Mouse (Mus musculus) intestine, postnatal 0 days (tissue): ENCODE results near the gene Cyfip1. TPM values are rescaled to one million over a fixed set of nuclear protein-coding genes. Genes with fewer than 3 reads are reported as not detected.
A peak's percentile ranks its signal among the peaks of the same experiment; 100 is the strongest.

Source experiments
- ATAC-seq: fragments of 200-750 bp; cut with Nextera tagmentation; 2 replicates; pipeline ENCODE4 v1.8.0; 2017; ENCODE audit warnings: mild to moderate bottlenecking, moderate TSS enrichment, moderate library complexity
- H3K27ac ChIP-seq: fragments of 300-500 bp; sonication (generic); 2 replicates; pipeline ENCODE4 v1.5.1; 2014; ENCODE audit warnings: mild to moderate bottlenecking, low read depth, low read length, moderate library complexity
- H3K27me3 ChIP-seq: fragments of 300-500 bp; sonication (generic); replicated peaks from 2 replicates; pipeline ENCODE4 v1.6.1; 2014; ENCODE audit warnings: low read length, mixed read lengths; ENCODE audit not compliant: control insufficient read depth, insufficient read depth
- H3K36me3 ChIP-seq: fragments of 300-500 bp; sonication (generic); 2 replicates; pipeline ENCODE4 v1.6.1; 2014; ENCODE audit warnings: mild to moderate bottlenecking, moderate library complexity; ENCODE audit not compliant: control insufficient read depth, insufficient read depth
- H3K4me1 ChIP-seq: fragments of 300-500 bp; sonication (generic); replicated peaks from 2 replicates; pipeline ENCODE4 v1.6.1; 2014; ENCODE audit warnings: antibody characterized with exemption, low read length, mixed read lengths; ENCODE audit not compliant: control insufficient read depth, insufficient read depth
- H3K4me2 ChIP-seq: fragments of 300-500 bp; sonication (generic); replicated peaks from 2 replicates; pipeline ENCODE4 v1.6.1; 2014; ENCODE audit warnings: low read depth, mild to moderate bottlenecking, moderate library complexity
- H3K4me3 ChIP-seq: fragments of 300-500 bp; sonication (generic); 2 replicates; pipeline ENCODE4 v1.5.1; 2014; ENCODE audit warnings: low read depth, low read length
- H3K9ac ChIP-seq: fragments of 300-500 bp; sonication (generic); 2 replicates; pipeline ENCODE4 v1.6.1; 2014; ENCODE audit warnings: mild to moderate bottlenecking, low read depth, low read length
- H3K9me3 ChIP-seq: fragments of 300-500 bp; sonication (generic); 2 replicates; pipeline ENCODE4 v1.6.1; 2016; ENCODE audit warnings: mixed run types; ENCODE audit not compliant: control insufficient read depth
- CTCF ChIP-seq: sonication (generic); IDR thresholded peaks from 2 replicates; pipeline ENCODE4 v1.5.1; 2016; ENCODE audit warnings: low read depth, mild to moderate bottlenecking, control low read depth, antibody characterized with exemption, moderate library complexity
- WGBS: fragments of 180-500 bp; shearing (Covaris S2); extraction: QIAGEN DNeasy Blood & Tissue Kit; methylation state at CpG from one replicate; pipeline ENCODE4 v1.1.7; 2014; 5-methylcytosine and 5-hydroxymethylcytosine counted together
- polyA plus RNA-seq: library from polyadenylated mRNA; unstranded; fragments of >200 nt; fragmentation: Nextera tagmentation; extraction: Ambion mirVana; gene quantifications from 2 replicates; pipeline ENCODE4 v1.2.1, GENCODE M21; 2015

Cyfip1 gene
- polyA plus RNA-seq, 1 experiment from 2014 or later: 49.0 TPM

DNA sequence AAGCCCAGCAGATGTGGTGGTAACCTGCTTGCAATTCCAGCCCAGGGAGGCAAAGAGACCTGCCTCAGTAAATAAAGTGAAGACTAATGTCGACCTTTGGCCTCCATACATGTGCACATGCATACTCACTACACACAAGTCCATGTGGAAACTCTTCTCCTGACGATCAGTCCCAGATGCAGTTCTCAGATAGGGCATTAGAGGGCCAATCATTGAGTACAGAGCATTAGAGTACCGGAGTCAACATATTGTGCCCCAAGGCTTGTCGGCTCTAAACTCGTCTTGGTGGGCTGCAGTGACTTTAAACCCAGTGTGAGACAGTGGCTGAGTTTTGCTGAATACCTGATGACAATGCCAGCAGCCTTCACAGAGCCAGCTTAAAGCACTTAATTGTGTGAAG is 17.1 kb upstream of the Cyfip1 start:
- 81% methylated on average over 5 of the region's 5 CpGs for WGBS
- H3K4me2 ChIP-seq: no peak overlapping the region
- H3K4me3 ChIP-seq: no peak overlapping the region
- H3K27ac ChIP-seq: no peak overlapping the region
- TF ChIP-seq CTCF: peak; percentile 40
- ATAC-seq: no peak
- H3K36me3 ChIP-seq: peaks cover 50% of the 10 kb centered on the region
- H3K9ac ChIP-seq: no peak overlapping the region
- H3K27me3 ChIP-seq: no peaks in the 10 kb centered on the region
- no peaks in the 10 kb centered on the region for H3K9me3 ChIP-seq
- no peaks in the 10 kb centered on the region for H3K4me1 ChIP-seq

DNA sequence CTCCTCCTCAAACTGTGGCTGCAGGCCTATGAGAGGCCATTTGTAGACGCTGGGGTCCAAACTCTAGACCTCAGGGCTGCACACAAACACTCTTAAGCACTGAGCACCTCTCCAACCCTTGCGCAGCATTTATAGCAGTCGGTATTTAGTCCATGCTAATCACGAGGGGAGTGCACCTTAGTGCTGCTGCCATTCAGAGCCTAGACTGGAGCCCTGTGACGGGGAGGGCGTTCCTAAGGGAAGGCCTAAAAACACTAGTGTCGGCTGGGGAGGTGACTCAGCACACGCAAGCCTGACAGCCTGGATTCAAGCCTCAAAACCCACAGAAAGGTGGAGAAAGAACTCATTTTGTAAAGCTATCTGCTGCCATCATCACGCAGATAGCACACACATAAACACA is 14.0 kb upstream of the Cyfip1 start:
- H3K36me3 ChIP-seq: peaks cover 52% of the 10 kb centered on the region
- ATAC-seq: no peak
- no peak for TF ChIP-seq CTCF
- no peak overlapping the region for H3K4me3 ChIP-seq
- 88% methylated on average over 9 of the region's 9 CpGs for WGBS
- H3K4me2 ChIP-seq: no peak overlapping the region
- no peak overlapping the region for H3K27ac ChIP-seq
- H3K9me3 ChIP-seq: no peaks in the 10 kb centered on the region
- H3K27me3 ChIP-seq: no peaks in the 10 kb centered on the region
- no peaks in the 10 kb centered on the region for H3K4me1 ChIP-seq
- H3K9ac ChIP-seq: no peak overlapping the region

DNA sequence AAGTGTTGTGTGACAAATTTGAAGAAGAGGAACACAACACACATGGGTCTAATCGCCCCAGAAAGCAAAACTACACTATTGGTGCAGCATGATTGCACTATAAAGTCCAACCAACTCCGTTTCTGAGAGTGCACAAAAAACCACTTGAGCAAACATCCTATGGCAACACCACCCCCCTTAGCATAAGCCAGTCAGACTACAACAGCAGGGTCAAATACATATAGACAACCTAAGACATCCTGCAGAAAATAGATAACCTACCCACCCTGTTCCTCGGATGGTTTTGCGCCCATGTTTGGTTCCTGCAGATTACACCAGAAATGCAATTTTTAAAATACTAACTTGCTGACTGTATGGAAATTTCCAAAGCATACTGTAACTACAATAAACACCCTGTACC is 4.7 kb upstream of the Cyfip1 start:
- ATAC-seq: no peak
- no peak overlapping the region for H3K27ac ChIP-seq
- H3K4me2 ChIP-seq: no peak overlapping the region
- H3K27me3 ChIP-seq: no peaks in the 10 kb centered on the region
- no peaks in the 10 kb centered on the region for H3K9me3 ChIP-seq
- H3K4me1 ChIP-seq: no peaks in the 10 kb centered on the region
- no peak overlapping the region for H3K9ac ChIP-seq
- 83% methylated on average over 4 of the region's 4 CpGs for WGBS
- no peak overlapping the region for H3K4me3 ChIP-seq
- peaks cover 3% of the 10 kb centered on the region; the same call in 1 of the 2 replicates for H3K36me3 ChIP-seq
- no peak for TF ChIP-seq CTCF

DNA sequence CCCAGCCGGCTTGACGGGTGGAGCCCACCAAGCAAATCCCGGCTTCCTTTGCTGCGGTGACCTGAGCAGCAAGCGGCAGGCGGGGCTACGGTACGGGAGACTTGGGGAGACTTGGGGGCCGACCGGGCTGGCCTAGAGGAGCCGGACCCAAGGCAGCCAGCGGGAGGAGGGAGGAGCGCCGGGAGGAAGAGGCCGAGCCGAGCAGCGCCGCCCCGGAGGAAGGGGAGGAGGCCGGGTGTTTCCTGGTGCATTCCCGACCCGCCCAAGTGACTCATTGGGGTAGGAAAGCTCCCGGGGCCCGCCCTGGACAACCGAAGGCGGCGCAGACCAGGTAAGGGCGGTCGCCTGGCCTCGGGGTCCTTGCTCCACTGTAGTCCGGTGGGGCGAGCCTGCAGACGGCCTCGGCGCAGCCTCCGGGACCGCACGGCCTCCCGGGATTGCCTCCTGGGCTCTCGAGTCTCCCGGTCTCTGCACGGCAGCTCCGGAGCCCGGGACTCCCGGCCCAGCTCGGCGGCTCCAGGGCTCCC is 495 bp downstream of the Cyfip1 start:
- TF ChIP-seq CTCF: peak; percentile 41
- H3K9ac ChIP-seq: peak overlapping the region; percentile 98
- under 1% methylated on average over 31 of the region's 47 CpGs for WGBS
- H3K36me3 ChIP-seq: no peaks in the 10 kb centered on the region
- ATAC-seq: peak; percentile 98
- peak overlapping the region; percentile 75 for H3K4me2 ChIP-seq
- no peaks in the 10 kb centered on the region for H3K9me3 ChIP-seq
- peak overlapping the region; percentile 98 for H3K27ac ChIP-seq
- peak overlapping the region; percentile 83 for H3K4me3 ChIP-seq
- no peaks in the 10 kb centered on the region for H3K4me1 ChIP-seq
- H3K27me3 ChIP-seq: no peaks in the 10 kb centered on the region

DNA sequence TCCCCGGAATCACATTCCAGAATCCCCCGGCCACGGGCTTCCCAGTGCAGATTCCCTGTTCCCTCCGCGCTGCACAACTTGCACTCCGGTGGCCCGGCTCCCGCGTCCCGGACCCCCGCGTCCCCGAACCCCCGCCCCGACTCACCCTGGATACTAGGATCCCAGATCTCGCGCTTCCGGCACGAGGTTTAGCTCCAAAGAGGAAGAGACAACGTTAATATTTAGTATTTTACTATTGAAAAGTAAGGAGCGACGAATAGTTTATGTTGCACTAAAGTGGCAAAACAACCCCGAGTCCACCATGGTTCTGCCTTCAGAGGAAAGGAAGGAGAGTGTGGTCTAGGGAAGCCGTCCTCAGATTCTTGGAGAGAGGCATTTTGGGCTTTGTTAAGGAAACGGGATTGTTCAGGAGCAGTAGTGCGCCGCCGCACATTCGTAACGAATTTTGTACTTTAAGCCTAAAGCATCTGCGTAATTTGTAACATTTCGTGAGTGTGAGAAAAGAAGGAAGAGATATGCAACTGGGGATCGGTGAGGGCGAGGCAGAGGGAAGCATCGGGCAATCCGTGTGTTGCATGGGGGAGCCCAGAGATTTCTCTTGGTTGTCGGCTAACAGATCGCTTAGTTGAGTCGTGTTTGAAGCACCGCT is 1.1 kb downstream of the Cyfip1 start:
- H3K36me3 ChIP-seq: no peaks in the 10 kb centered on the region
- TF ChIP-seq CTCF: no peak
- ATAC-seq: peak; percentile 68
- WGBS: under 1% methylated on average over 37 of the region's 40 CpGs
- H3K4me1 ChIP-seq: no peaks in the 10 kb centered on the region
- peak overlapping the region; percentile 98 for H3K9ac ChIP-seq
- peak overlapping the region; percentile 83 for H3K4me3 ChIP-seq
- peak overlapping the region; percentile 75 for H3K4me2 ChIP-seq
- no peaks in the 10 kb centered on the region for H3K9me3 ChIP-seq
- peak overlapping the region; percentile 98 for H3K27ac ChIP-seq
- H3K27me3 ChIP-seq: no peaks in the 10 kb centered on the region

DNA sequence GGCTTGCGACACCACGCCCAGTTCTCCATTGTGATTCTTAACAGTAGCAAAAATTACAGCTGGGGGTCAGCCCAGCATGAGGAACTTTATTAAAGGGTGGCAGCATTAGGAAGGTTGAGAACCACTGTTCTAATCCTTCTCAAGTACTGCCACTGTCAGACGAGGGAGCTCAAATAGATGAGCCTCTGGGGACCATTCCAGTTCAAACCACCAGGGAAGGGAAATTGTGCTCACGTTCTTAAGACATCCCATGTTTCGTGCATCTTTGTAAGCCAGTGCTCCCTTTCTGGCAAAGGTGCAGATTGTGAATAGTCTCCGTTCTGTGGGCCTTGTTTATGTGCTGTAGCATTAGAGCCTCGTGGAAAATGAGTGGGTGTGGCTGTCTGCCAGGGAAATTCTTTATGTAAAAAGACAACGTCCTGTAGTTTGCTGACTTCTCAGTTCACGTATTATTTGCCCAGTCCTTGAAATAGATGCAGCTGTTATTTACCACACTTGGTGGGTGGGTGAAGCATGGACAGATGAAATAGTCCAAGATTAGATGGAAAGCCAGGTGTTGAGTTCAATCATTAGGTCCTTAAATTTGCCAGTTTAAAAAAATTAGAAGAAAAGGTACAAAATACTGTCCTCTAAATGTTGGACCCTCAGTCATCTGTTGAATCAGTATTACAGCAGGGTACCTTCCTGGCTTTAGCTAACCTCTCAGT is 5.2 kb downstream of the Cyfip1 start:
- no peak overlapping the region for H3K27ac ChIP-seq
- no peak overlapping the region for H3K4me2 ChIP-seq
- no peak for ATAC-seq
- H3K4me3 ChIP-seq: no peak overlapping the region
- H3K9me3 ChIP-seq: no peaks in the 10 kb centered on the region
- no peaks in the 10 kb centered on the region for H3K27me3 ChIP-seq
- 47% methylated on average over 9 of the region's 9 CpGs for WGBS
- H3K36me3 ChIP-seq: no peaks in the 10 kb centered on the region; the same call in 1 of the 2 replicates
- TF ChIP-seq CTCF: no peak
- H3K9ac ChIP-seq: no peak overlapping the region
- H3K4me1 ChIP-seq: no peaks in the 10 kb centered on the region; the same call in 1 of the 2 replicates
